Mouse (Mus musculus): ENCODE data around the gene Cyp2u1.

The Cyp2u1 gene

DNA sequence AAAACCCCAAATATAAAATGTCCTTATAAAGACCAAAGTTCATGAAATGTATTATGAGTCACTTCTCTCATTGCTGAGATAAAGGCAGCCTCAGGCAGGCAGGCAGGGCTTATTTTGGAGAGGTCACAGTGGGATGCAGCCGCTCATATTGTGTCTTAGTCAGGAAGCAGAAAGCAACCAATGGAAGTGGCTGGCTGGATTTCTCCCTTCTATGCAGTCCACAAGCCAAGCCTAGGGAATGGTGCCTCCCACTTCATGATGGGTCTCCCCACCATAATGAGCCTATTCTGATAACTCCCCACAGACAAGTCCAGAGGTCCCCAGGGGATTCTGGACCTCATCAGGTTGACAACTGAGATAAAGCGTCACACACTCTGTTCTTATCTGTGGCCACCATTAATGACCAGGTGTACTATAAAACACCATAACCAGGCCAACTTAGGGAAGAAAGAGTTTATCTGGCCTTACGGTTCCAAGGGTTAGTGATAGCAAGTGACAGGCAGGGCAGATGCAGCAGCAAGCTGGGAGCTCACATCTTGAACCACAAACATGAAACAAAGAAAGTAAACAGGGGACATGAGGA is 47.5 kb downstream of the Cyp2u1 start:
- DNase-seq (ENCODE audit: low spot score in 2 of 2) = no peak

DNA sequence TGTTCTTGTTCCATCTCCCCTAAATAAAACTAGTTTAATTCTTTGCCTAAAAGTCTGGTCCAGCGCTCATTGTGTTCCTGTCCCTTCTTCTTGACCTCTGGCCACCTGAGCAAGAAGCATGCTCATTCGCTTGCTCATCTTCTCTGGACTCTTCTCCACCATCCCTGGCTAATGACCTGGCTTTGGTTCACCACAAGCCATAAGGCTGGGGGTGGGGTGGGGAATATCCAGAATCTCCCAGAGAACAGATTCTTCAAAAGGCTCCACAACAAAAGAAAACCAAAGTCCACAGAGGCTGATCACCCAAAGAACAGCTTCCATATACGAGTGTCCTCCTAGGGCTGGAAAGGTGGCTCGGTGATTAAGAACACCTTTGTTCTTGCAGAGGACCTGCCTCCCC is 48.0 kb downstream of the Cyp2u1 start:
- DNase-seq (ENCODE audit: low spot score in 2 of 2) = no peak

DNA sequence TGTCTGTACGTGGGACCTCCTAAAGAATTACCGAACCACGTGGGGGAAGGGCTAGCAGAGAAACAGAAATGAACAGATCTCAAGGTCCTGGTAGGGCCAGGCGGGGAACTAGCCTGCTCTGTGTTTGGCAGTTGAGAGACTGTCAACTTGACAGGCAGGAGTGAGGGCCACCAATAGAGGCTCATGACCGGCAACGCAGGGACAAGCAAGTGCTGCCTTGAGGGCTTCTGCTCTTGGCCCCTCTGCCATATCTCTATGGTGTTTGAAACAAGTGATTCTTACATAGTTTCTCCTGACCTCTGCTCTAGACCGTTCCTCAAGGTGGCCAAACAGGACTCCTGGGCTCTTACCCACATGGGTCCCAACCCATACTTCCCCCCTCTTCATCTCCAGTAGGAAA is 51.4 kb downstream of the Cyp2u1 start:
- DNase-seq (ENCODE audit: low spot score in 2 of 2) = no peak

DNA sequence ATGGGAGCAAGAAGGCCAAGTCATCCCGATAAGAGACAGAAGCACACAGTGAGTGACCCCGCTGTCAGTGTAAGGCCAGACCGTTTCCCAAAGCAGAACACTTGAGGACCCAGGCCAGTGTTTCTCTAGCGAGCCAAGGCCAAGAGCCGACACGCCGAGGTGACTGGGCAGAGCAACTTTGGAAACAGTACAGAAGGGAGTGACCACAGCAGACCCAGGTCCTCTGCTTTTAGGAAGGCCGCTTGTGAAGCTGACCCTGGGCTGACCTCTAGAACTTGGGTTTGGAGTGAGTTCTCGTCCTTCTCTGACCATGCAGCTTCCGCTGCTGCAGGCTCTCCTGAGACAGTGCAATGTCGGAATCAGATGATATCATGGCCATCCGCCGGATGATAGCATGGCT is 52.0 kb downstream of the Cyp2u1 start:
- no peak for DNase-seq (ENCODE audit: low spot score in 2 of 2)

DNA sequence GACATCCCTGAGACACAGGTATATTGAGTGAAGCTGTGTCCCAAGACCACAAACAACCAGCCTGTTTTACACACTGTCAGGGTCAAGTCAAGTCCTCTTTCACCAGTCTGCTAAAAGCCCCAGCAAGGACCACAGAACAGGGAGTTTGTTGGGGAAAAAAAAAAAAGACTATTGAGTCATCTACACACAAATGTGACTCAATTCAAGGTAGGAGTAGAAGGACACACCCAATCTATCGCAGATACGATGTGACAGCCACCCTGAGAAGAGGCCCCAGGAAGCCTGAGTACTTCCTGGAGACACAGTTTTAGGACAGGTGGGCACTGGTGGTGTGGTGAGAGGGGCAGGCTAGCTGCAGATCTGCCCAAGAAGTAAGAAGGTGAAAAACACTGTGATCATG is 52.7 kb downstream of the Cyp2u1 start:
- no peak for DNase-seq (ENCODE audit: low spot score in 2 of 2)

DNA sequence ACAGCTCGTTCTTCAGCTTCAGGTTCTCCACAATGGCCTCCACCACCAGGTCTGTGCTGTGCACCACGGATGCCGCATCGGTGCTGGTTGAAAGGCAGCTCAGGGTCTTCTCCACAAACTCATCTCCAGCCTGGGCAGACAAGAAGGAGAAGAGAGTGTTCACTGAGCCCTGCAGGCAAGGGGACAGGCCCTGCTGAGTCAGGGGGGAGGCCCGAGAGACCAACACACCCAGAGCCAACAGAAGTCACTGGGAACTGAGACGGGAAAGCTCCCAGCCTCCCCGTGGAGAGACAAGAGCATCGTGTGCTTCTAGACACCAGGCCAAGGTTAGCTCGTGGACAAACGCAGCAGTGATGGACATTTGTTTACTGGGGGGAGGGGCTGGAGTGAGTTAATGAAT is 54.6 kb downstream of the Cyp2u1 start:
- DNase-seq (ENCODE audit: low spot score in 2 of 2) = no peak

DNA sequence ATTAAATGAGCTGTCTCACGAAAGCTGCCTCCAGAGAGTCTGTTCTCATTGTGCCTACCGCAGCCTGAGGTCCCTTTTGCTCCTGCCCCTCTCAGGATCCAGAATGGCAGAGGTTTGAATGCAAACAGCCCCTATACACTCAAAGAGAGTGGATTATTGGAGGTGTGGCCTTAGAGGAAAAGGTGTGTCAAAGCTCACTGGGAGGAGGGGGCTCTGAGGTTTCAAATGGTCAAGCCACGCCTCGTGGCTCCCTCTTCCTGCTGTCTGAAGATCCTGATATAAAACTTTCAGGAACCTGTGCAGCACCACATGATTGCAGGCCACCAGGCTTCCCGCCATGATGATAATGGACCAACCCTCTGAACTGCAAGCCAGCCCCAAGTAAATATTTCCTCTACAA is 55.2 kb downstream of the Cyp2u1 start:
- DNase-seq (ENCODE audit: low spot score in 2 of 2) = no peak

DNA sequence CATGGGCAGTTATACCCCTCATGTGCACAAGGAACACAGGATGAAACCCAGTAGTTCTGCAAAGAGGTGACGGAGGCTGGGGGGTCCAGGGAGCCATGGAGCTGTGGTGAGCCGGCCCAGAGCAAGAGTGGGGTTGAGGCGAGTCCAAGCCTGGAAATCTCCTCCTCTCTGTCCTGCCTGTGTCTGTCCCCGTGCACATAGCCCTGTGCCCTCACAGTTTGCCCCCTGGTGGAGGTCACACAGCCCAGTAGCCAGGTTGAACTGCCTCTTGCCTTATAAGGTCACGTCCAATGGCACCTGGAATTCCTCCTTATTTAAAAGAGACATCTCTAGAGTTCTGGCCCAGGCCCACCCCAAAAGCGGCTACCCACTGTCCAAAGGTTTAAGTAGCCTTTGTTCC is 55.6 kb downstream of the Cyp2u1 start:
- DNase-seq (ENCODE audit: low spot score in 2 of 2) = no peak

DNA sequence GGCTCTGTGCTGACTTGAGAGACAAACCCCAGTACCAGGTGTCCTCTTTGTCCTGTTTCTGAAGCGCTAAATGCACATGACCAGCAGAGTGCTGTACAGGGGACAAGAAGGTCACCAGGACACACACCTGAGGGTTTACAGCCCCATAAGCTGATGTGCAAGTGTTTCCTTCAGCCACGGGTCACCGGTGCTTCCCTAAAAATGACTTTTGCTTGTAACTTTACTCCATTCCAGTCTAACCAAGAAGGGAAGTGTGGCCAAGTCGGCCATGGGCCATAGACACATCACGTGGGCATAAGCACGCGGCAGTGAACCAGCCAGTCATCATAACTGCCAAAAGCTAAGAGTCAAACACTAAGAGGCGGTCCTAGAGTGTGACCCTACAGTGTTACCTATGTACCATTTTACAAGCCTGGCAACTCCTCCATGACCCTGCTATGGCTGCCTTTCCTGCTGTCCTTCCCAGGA is 56.4 kb downstream of the Cyp2u1 start:
- DNase-seq (ENCODE audit: low spot score in 2 of 2) = no peak

DNA sequence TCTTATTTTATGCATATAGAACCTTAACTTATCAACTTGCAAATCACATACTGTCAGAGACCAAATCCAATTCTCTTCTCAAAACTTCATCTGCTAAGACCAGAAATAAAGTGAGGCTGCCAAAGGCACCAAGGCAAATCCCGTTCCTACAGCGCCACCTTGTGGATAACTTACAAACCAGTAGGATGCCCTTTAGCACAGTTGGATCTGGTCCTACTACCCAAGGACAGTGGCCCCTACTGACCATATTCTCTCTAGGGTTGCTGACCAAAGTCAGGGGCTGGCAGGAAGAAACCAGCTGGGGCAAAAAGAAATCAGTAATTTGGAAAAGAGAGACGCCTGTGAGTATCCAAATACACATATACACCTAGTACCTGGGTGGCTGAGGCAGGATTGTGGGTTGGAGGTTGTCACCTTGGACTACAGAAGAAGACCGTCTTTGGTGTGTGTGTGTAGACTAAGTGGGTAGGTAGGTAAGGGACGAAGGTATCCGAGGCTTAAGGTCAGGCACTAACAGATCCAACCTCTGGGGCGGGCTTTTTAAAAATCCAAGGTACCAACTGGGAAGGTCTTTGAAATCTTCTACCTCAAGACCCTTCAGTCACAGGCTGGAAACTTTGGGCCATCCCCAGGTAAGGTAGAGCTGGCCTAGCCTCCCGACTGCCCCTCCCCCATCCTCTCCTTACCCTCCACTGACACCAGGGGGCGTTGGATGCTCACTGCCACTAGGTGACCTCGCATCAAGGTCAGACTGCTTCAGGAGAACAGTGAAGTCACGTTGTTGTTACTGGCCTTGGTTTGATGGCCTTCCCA is 57.1 kb downstream of the Cyp2u1 start:
- DNase-seq (ENCODE audit: low spot score in 2 of 2) = peak in 1 of 2 experiments; percentile 47
